In the genomic region with DNA sequence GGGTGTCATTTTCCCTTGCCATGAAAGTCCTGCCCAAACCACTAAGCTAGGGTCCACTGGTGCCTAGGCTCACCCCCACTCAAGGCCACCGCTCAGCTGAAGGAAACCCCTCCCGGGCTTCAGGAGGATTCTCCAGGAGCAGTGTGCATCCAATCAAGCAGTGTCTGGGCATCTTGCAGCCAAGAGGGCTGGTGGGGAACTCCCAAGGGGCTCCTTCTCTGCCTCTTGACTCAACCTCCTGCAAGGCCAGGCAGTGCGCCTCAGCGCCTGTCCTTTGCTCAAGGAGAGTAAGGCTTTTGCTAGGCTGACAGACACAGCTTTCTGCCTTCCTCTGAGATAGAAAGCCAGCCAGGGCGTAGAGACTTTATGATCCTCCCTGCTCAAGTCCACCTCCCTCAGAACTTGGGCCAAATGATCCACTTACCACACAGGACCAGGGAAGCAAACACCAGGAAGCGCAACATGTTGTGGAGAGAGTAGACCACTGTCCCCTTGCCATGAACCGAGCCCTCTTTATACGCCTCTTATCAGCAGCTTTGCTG, we compare ENCODE assay signal across 10 mouse cellular contexts. TPM values are rescaled to one million over a fixed set of nuclear protein-coding genes. Genes with fewer than 3 reads are reported as not detected.
DNase-seq lines count a peak whose midpoint lies in the region; ATAC-seq and TF ChIP-seq lines count a peak whose summit lies in the region.
"Had no signal": no experiment of that assay in that cellular context is flagged by ENCODE, and none has a peak within 500 bp of the region (broad histone marks: within the 10 kb centered on the region; RNA-seq: fewer than 3 reads in every experiment).

A gene (minus strand): TSS at position 492 of the 542 bp plus-strand sequence.

- TF ChIP-seq CTCF in C2C12 (IDR thresholded peaks at IDR 0.05; ENCODE audit: control insufficient read depth, insufficient read depth, insufficient read length), result no peak
- TF ChIP-seq CTCF in bone marrow, adult 2 months (IDR thresholded peaks at IDR 0.05; ENCODE audit: control insufficient read depth, insufficient read depth, low read length), result no peak
- no peak for TF ChIP-seq CTCF in liver, embryonic 14.5 days (IDR thresholded peaks at IDR 0.05; ENCODE audit: low read depth)
- no peak for TF ChIP-seq CTCF in cerebellum, adult 2 months (IDR thresholded peaks at IDR 0.05; ENCODE audit: borderline replicate concordance, insufficient read depth, low read depth, low read length)

- H3K4me1 ChIP-seq in heart, embryonic 15.5 days (replicated peaks), result peaks cover 17% of the 10 kb centered on the region
- peaks cover 27% of the 10 kb centered on the region for H3K4me1 ChIP-seq in heart, embryonic 10.5 days
- H3K4me1 ChIP-seq in bone marrow, adult 2 months (ENCODE audit: control insufficient read depth, insufficient read depth, low read length), result peaks cover 3% of the 10 kb centered on the region; the same call in 1 of the 2 replicates
- peaks cover 10 to 30% of the 10 kb centered on the region in 2 experiments for H3K4me1 ChIP-seq in liver, embryonic 14.5 days (replicated peaks; ENCODE audit: control insufficient read depth in 2 of 2, insufficient read depth in 2 of 2, low read length in 1 of 2)
- no peaks in the 10 kb centered on the region for H3K4me1 ChIP-seq in cerebellum, adult 2 months (ENCODE audit: control insufficient read depth, insufficient read depth, low read length)
- H3K4me1 ChIP-seq: hindbrain, embryonic 15.5 days had no signal

- intact Hi-C loops in heart, postnatal 14 days (cut with DNase I), result loop anchor here (2.0 to 10.0 kb wide), 2 partner anchors 61 to 153 kb away; no protein-coding TSS in a partner anchor

- no peak within 1 kb of the TSS for H3K27ac ChIP-seq in heart, embryonic 15.5 days
- no peak within 1 kb of the TSS for H3K27ac ChIP-seq in heart, embryonic 10.5 days
- H3K27ac ChIP-seq in bone marrow, adult 2 months (ENCODE audit: control insufficient read depth, insufficient read depth, low read depth, low read length, poor library complexity), result peak within 1 kb of the TSS; percentile 22
- H3K27ac ChIP-seq in liver, embryonic 14.5 days, result no peak within 1 kb of the TSS
- H3K27ac ChIP-seq in cerebellum, adult 2 months (ENCODE audit: insufficient read depth, low read length), result no peak within 1 kb of the TSS
- H3K27ac ChIP-seq: hindbrain, embryonic 15.5 days had no signal

- TF ChIP-seq POLR2A in bone marrow, adult 2 months (IDR thresholded peaks at IDR 0.05; ENCODE audit: borderline replicate concordance, control insufficient read depth, low read depth, low read length), result no peak
- no peak for TF ChIP-seq POLR2A in cerebellum, adult 2 months (IDR thresholded peaks at IDR 0.05; ENCODE audit: borderline replicate concordance, insufficient read depth, low read length)

- H3K36me3 ChIP-seq in heart, embryonic 15.5 days, result no peaks in the 10 kb centered on the region
- H3K36me3 ChIP-seq in heart, embryonic 10.5 days, result peaks cover 2% of the 10 kb centered on the region; the same call in 1 of the 2 replicates
- H3K36me3 ChIP-seq in C2C12 (ENCODE audit: control insufficient read depth, insufficient read depth), result no peaks in the 10 kb centered on the region
- H3K36me3 ChIP-seq in liver, embryonic 14.5 days (replicated peaks; ENCODE audit: control insufficient read depth, insufficient read depth, low read depth), result no peaks in the 10 kb centered on the region
- H3K36me3 ChIP-seq: hindbrain, embryonic 15.5 days had no signal

- no peak within 1 kb of the TSS for H3K9ac ChIP-seq in heart, embryonic 15.5 days
- H3K9ac ChIP-seq in liver, embryonic 14.5 days (replicated peaks), result no peak within 1 kb of the TSS; the same call in 1 of the 2 replicates
- H3K9ac ChIP-seq: hindbrain, embryonic 15.5 days had no signal

- 67% methylated on average over 8 of the region's 8 CpGs for WGBS in heart, embryonic 15.5 days
- WGBS in heart, embryonic 10.5 days, result 67% methylated on average over 8 of the region's 8 CpGs
- WGBS in bone marrow, adult 2 months, result 39% methylated on average over 8 of the region's 8 CpGs
- WGBS in liver, embryonic 14.5 days (ENCODE audit: insufficient replicate concordance), result 46% methylated on average over 8 of the region's 8 CpGs
- WGBS in cerebellum, adult 2 months, result 76% methylated on average over 8 of the region's 8 CpGs

- H3ac ChIP-seq in C2C12 (ENCODE audit: control insufficient read depth, insufficient read length, low read depth), result peak within 1 kb of the TSS; percentile 38

- no peak for TF ChIP-seq EP300 in liver, embryonic 14.5 days (IDR thresholded peaks at IDR 0.05; ENCODE audit: low read depth)

- ATAC-seq in heart, embryonic 15.5 days (replicated peaks; ENCODE audit: insufficient number of reproducible peaks, insufficient read depth, low FRiP score, low read depth), result no peak
- ATAC-seq in liver, embryonic 14.5 days (ENCODE audit: insufficient read depth), result no peak

- DNase-seq in heart, embryonic 10.5 days (ENCODE audit: low spot score), result no peak
- DNase-seq in liver, embryonic 14.5 days (ENCODE audit: low read depth in 3 of 3, low spot score in 3 of 3), result no peak
- DNase-seq in cerebellum, adult 2 months, result no peak
- no peak for DNase-seq in heart, postnatal 14 days
- no peak for DNase-seq in embryo, embryonic 10.5 days (ENCODE audit: low spot score)
- DNase-seq: lung, adult 2 months had no signal

- peaks cover 2% of the 10 kb centered on the region for H3K79me3 ChIP-seq in C2C12 (ENCODE audit: low read depth)

- H3K27me3 ChIP-seq in heart, embryonic 15.5 days, result peaks cover 5% of the 10 kb centered on the region; the same call in 1 of the 2 replicates
- H3K27me3 ChIP-seq in heart, embryonic 10.5 days (ENCODE audit: insufficient read depth, poor library complexity, severe bottlenecking), result 0 out of 2 replicates have a peak, but pooled peaks cover 14% of the 10 kb centered on the region
- H3K27me3 ChIP-seq in C2C12 (ENCODE audit: control insufficient read depth, insufficient read depth, insufficient read length), result no peaks in the 10 kb centered on the region
- no peaks in the 10 kb centered on the region for H3K27me3 ChIP-seq in liver, embryonic 14.5 days (ENCODE audit: control insufficient read depth, insufficient read depth, low read length)
- no peaks in the 10 kb centered on the region for H3K27me3 ChIP-seq in cerebellum, adult 2 months (ENCODE audit: control insufficient read depth, insufficient read depth, low read length)
- H3K27me3 ChIP-seq: hindbrain, embryonic 15.5 days had no signal

- H3K4me2 ChIP-seq in heart, embryonic 15.5 days, result 0 out of 2 replicates have a peak within 1 kb of the TSS, but pooled peaks have one; percentile 13
- H3K4me2 ChIP-seq in liver, embryonic 14.5 days (ENCODE audit: low read depth), result peak within 1 kb of the TSS; percentile 52
- H3K4me2 ChIP-seq: hindbrain, embryonic 15.5 days had no signal

- peaks cover 10% of the 10 kb centered on the region for H3K9me3 ChIP-seq in heart, embryonic 15.5 days (replicated peaks)
- H3K9me3 ChIP-seq in heart, embryonic 10.5 days, result peaks cover 8% of the 10 kb centered on the region; the same call in 1 of the 2 replicates
- H3K9me3 ChIP-seq in liver, embryonic 14.5 days (ENCODE audit: control insufficient read depth, low read length), result peaks cover 5% of the 10 kb centered on the region; the same call in 1 of the 2 replicates
- H3K9me3 ChIP-seq: hindbrain, embryonic 15.5 days had no signal

- peaks cover 19% of the 10 kb centered on the region for H3K79me2 ChIP-seq in C2C12 (ENCODE audit: control insufficient read depth, insufficient read depth)

- no peak within 1 kb of the TSS for H3K4me3 ChIP-seq in heart, embryonic 15.5 days
- no peak within 1 kb of the TSS for H3K4me3 ChIP-seq in heart, embryonic 10.5 days
- peak within 1 kb of the TSS; percentile 28 for H3K4me3 ChIP-seq in C2C12 (ENCODE audit: insufficient read depth, poor library complexity, severe bottlenecking)
- H3K4me3 ChIP-seq in bone marrow, adult 2 months (replicated peaks; ENCODE audit: control insufficient read depth, low read depth, low read length), result peak within 1 kb of the TSS; percentile 24
- peak within 1 kb of the TSS in 1 of 2 experiments; percentile 26; a peak in 3 of 4 replicates for H3K4me3 ChIP-seq in liver, embryonic 14.5 days (ENCODE audit: insufficient read depth in 1 of 2, low read depth in 2 of 2, low read length in 2 of 2)
- H3K4me3 ChIP-seq in cerebellum, adult 2 months (replicated peaks; ENCODE audit: insufficient read depth, low read depth, low read length), result no peak within 1 kb of the TSS
- H3K4me3 ChIP-seq: hindbrain, embryonic 15.5 days had no signal

TF ChIP-seq in C2C12, 6 proteins besides CTCF, POLR2A, EP300 and RAD21:
- TF ChIP-seq CEBPB (IDR thresholded peaks at IDR 0.05; ENCODE audit: low read depth) (no peak), MYOG (IDR thresholded peaks at IDR 0.05; ENCODE audit: control insufficient read depth, extremely low read depth, insufficient read length) (no peak), USF1 (IDR thresholded peaks at IDR 0.05; ENCODE audit: low read depth) (no peak), MYOD1 (IDR thresholded peaks at IDR 0.05; ENCODE audit: control insufficient read depth, insufficient read length, low read depth) (no peak), MAX (IDR thresholded peaks at IDR 0.05) (no peak), FOSL1 (IDR thresholded peaks at IDR 0.05; ENCODE audit: insufficient read depth, low read length, poor library complexity, severe bottlenecking) (no peak)

RNA-seq across cellular contexts. Expression of the gene that starts here (rescaled TPM):
- 1.4 and 2.2 TPM in 2 replicates for polyA plus RNA-seq in heart, embryonic 15.5 days (2015; fragmentation: Nextera tagmentation; extraction: Ambion mirVana)
- 1.5 and 2.4 TPM in 2 replicates for polyA plus RNA-seq in heart, embryonic 10.5 days (2016; fragmentation: Nextera tagmentation; extraction: Ambion mirVana)
- polyA plus RNA-seq in C2C12 (2012; fragmentation: generic; extraction: Trizol), result 32.1 TPM
- 55.3 and 57.2 TPM in 2 replicates for polyA plus RNA-seq in bone marrow, adult 2 months (2011; ENCODE audit: insufficient read depth, insufficient read length, low replicate concordance, missing spikeins)
- 8.1 and 9.5 TPM in 2 replicates for polyA plus RNA-seq in liver, embryonic 14.5 days (2012; rRNA removed)
- polyA plus RNA-seq in liver, embryonic 14.5 days (2014; fragmentation: Nextera tagmentation; extraction: Ambion mirVana), result 11.5 and 13.8 TPM in 2 replicates
- 6.5 and 8.3 TPM in 2 replicates for polyA plus RNA-seq in cerebellum, adult 2 months (2012; rRNA removed)
- 1 to 10 TPM in 1 of 2 experiments, under 1 TPM in 1; 0.51 to 1.1 TPM for total RNA-seq in heart, postnatal 14 days (2021)

Comparison
In these comparisons a context has a peak if more than half of its experiments do, and no peak if none do; other contexts are left out.
1. H3K4me3 ChIP-seq: peak in C2C12 (single experiment) and bone marrow, adult 2 months (single experiment); none in heart, embryonic 15.5 days (single experiment), heart, embryonic 10.5 days (single experiment) and cerebellum, adult 2 months (single experiment).